Mouse (Mus musculus) A20 (cell line): ENCODE data around the gene Sap30bp.

Experiments
- DNase-seq: peaks from one replicate; pipeline ENCODE4 v3.0.0-alpha.2; 2011; ENCODE audit warnings: low read depth, low spot score

Gene Sap30bp

GRCm38 (mm10) chr11:115955195-115955858 lies 22.2 kb downstream of the Sap30bp start:
- no peak for DNase-seq

GRCm38 (mm10) chr11:115956453-115956852 lies 23.4 kb downstream of the Sap30bp start:
- no peak for DNase-seq

- no peak for DNase-seq
Measured at GRCm38 (mm10) chr11:115957971-115958370, 24.9 kb downstream of the Sap30bp start.

- no peak for DNase-seq
Measured at GRCm38 (mm10) chr11:115959018-115959417, 25.9 kb downstream of the Sap30bp start.

- DNase-seq = no peak
Measured at GRCm38 (mm10) chr11:115962651-115963412, 29.8 kb downstream of the Sap30bp start.

- DNase-seq = no peak
Measured at GRCm38 (mm10) chr11:115964977-115965604, 32.0 kb downstream of the Sap30bp start.

GRCm38 (mm10) chr11:115968731-115969405 lies 35.8 kb downstream of the Sap30bp start:
- peak; percentile 26 for DNase-seq

GRCm38 (mm10) chr11:115970006-115970673 lies 37.1 kb downstream of the Sap30bp start:
- no peak for DNase-seq

GRCm38 (mm10) chr11:115971016-115971415 lies 37.9 kb downstream of the Sap30bp start:
- no peak for DNase-seq

- peak; percentile 53 for DNase-seq
Measured at GRCm38 (mm10) chr11:115974309-115975082, 41.4 kb downstream of the Sap30bp start, which contains the start of gene Itgb4. Gene Itgb4, plus strand, starts transcription at chr11:115974709.

- DNase-seq = no peak
Measured at GRCm38 (mm10) chr11:115975083-115975420, 42.0 kb downstream of the Sap30bp start.

- no peak for DNase-seq
Measured at GRCm38 (mm10) chr11:115975544-115975943, 42.5 kb downstream of the Sap30bp start.

- no peak for DNase-seq
Measured at GRCm38 (mm10) chr11:115982472-115982871, 49.4 kb downstream of the Sap30bp start.

GRCm38 (mm10) chr11:115983291-115983690 lies 50.2 kb downstream of the Sap30bp start:
- DNase-seq = no peak

GRCm38 (mm10) chr11:115989686-115990085 lies 56.6 kb downstream of the Sap30bp start:
- no peak for DNase-seq

- DNase-seq = no peak
Measured at GRCm38 (mm10) chr11:115992098-115992497, 59.0 kb downstream of the Sap30bp start.

- DNase-seq = no peak
Measured at GRCm38 (mm10) chr11:115995256-115995655, 62.2 kb downstream of the Sap30bp start.

- DNase-seq = peak; percentile 65
Measured at GRCm38 (mm10) chr11:115997047-115997446, 64.0 kb downstream of the Sap30bp start.

- no peak for DNase-seq
Measured at GRCm38 (mm10) chr11:115997662-115998061, 64.6 kb downstream of the Sap30bp start.

- DNase-seq = no peak
Measured at GRCm38 (mm10) chr11:115999027-115999426, 65.9 kb downstream of the Sap30bp start.
